16 mouse cellular contexts compared by ENCODE assay signal in genomic region chr16:49573171-49573517, GRCm38 (mm10).
A peak's percentile ranks its signal among the peaks of the same experiment; 100 is the strongest.
DNase-seq lines count a peak whose midpoint lies in the region; ATAC-seq and TF ChIP-seq lines count a peak whose summit lies in the region.
"Had no signal": no experiment of that assay in that cellular context is flagged by ENCODE, and none has a peak within 500 bp of the region (broad histone marks: within the 10 kb centered on the region; RNA-seq: fewer than 3 reads in every experiment).

No protein-coding gene starts in this region.

- ATAC-seq in neural tube, embryonic 12.5 days (ENCODE audit: low FRiP score, low read depth), result peak; percentile 35; the same call in 1 of the 2 replicates
- ATAC-seq in hindbrain, embryonic 12.5 days (ENCODE audit: low FRiP score), result peak; percentile 76
- ATAC-seq in midbrain, embryonic 13.5 days, result peak; percentile 78
- ATAC-seq in heart, embryonic 12.5 days (ENCODE audit: insufficient number of reproducible peaks, low FRiP score), result no peak
- no peak for ATAC-seq in lung, postnatal 0 days
- ATAC-seq: liver, embryonic 12.5 days had no signal

- H3K4me1 ChIP-seq in neural tube, embryonic 12.5 days, result peaks cover 6% of the 10 kb centered on the region; the same call in 1 of the 2 replicates
- H3K4me1 ChIP-seq in hindbrain, embryonic 12.5 days, result peaks cover 4% of the 10 kb centered on the region; the same call in 1 of the 2 replicates
- peaks cover 14% of the 10 kb centered on the region for H3K4me1 ChIP-seq in midbrain, embryonic 13.5 days (replicated peaks)
- no peaks in the 10 kb centered on the region for H3K4me1 ChIP-seq in heart, embryonic 12.5 days (replicated peaks)
- no peaks in the 10 kb centered on the region for H3K4me1 ChIP-seq in lung, postnatal 0 days (ENCODE audit: insufficient read depth, low read depth, low read length)
- H3K4me1 ChIP-seq: kidney, embryonic 15.5 days; limb, embryonic 10.5 days; liver, embryonic 12.5 days; lung, embryonic 15.5 days had no signal

- H3K36me3 ChIP-seq in neural tube, embryonic 12.5 days, result no peaks in the 10 kb centered on the region
- H3K36me3 ChIP-seq in hindbrain, embryonic 12.5 days, result no peaks in the 10 kb centered on the region
- no peaks in the 10 kb centered on the region for H3K36me3 ChIP-seq in midbrain, embryonic 13.5 days
- H3K36me3 ChIP-seq in heart, embryonic 12.5 days, result no peaks in the 10 kb centered on the region
- no peaks in the 10 kb centered on the region for H3K36me3 ChIP-seq in lung, postnatal 0 days (ENCODE audit: insufficient read depth, low read length)
- H3K36me3 ChIP-seq: kidney, embryonic 15.5 days; limb, embryonic 10.5 days; liver, embryonic 12.5 days; lung, embryonic 15.5 days had no signal

- H3K9ac ChIP-seq in neural tube, embryonic 12.5 days, result no peak overlapping the region
- H3K9ac ChIP-seq in hindbrain, embryonic 12.5 days, result no peak overlapping the region
- no peak overlapping the region for H3K9ac ChIP-seq in midbrain, embryonic 13.5 days (replicated peaks)
- H3K9ac ChIP-seq in heart, embryonic 12.5 days, result no peak overlapping the region
- no peak overlapping the region for H3K9ac ChIP-seq in lung, postnatal 0 days (replicated peaks; ENCODE audit: low read depth)
- H3K9ac ChIP-seq: kidney, embryonic 15.5 days; liver, embryonic 12.5 days; lung, embryonic 15.5 days had no signal

- no peak overlapping the region; the same call in 1 of the 2 replicates for H3K4me2 ChIP-seq in neural tube, embryonic 12.5 days (replicated peaks)
- peak overlapping the region; percentile 7; the same call in 1 of the 2 replicates for H3K4me2 ChIP-seq in hindbrain, embryonic 12.5 days (replicated peaks)
- peak overlapping the region; percentile 34 for H3K4me2 ChIP-seq in midbrain, embryonic 13.5 days (replicated peaks)
- no peak overlapping the region for H3K4me2 ChIP-seq in heart, embryonic 12.5 days
- no peak overlapping the region for H3K4me2 ChIP-seq in lung, postnatal 0 days (replicated peaks; ENCODE audit: low read depth, low read length)
- H3K4me2 ChIP-seq: heart, embryonic 11.5 days; kidney, embryonic 15.5 days; liver, embryonic 12.5 days; lung, embryonic 15.5 days had no signal

- no peaks in the 10 kb centered on the region for H3K27me3 ChIP-seq in neural tube, embryonic 12.5 days (replicated peaks)
- H3K27me3 ChIP-seq in hindbrain, embryonic 12.5 days, result no peaks in the 10 kb centered on the region
- H3K27me3 ChIP-seq in midbrain, embryonic 13.5 days, result no peaks in the 10 kb centered on the region
- H3K27me3 ChIP-seq in heart, embryonic 12.5 days (replicated peaks), result no peaks in the 10 kb centered on the region
- no peaks in the 10 kb centered on the region for H3K27me3 ChIP-seq in lung, postnatal 0 days (replicated peaks; ENCODE audit: insufficient read depth, low read length)
- H3K27me3 ChIP-seq: kidney, embryonic 15.5 days; liver, embryonic 12.5 days; lung, embryonic 15.5 days had no signal

- intact Hi-C loops in heart, postnatal 14 days (cut with DNase I), result no loop called here

- DNase-seq in neural tube, embryonic 10.5 days (ENCODE audit: extremely low spot score, low spot score), result no peak
- no peak for DNase-seq in heart, postnatal 14 days
- no peak for DNase-seq in lung, postnatal 0 days (ENCODE audit: low spot score)
- DNase-seq: cerebellum, postnatal 14 days; heart, postnatal 36 days; spleen, adult 18-20 months; thymus, adult 18-20 months had no signal

- no peak for TF ChIP-seq EP300 in lung, postnatal 0 days (IDR thresholded peaks at IDR 0.05)

- no peaks in the 10 kb centered on the region for H3K9me3 ChIP-seq in neural tube, embryonic 12.5 days
- no peaks in the 10 kb centered on the region for H3K9me3 ChIP-seq in hindbrain, embryonic 12.5 days (replicated peaks)
- no peaks in the 10 kb centered on the region for H3K9me3 ChIP-seq in midbrain, embryonic 13.5 days
- H3K9me3 ChIP-seq in heart, embryonic 12.5 days (replicated peaks), result no peaks in the 10 kb centered on the region
- H3K9me3 ChIP-seq in lung, postnatal 0 days (ENCODE audit: low read length), result no peaks in the 10 kb centered on the region
- H3K9me3 ChIP-seq: kidney, embryonic 15.5 days; limb, embryonic 10.5 days; liver, embryonic 12.5 days; lung, embryonic 15.5 days had no signal

- TF ChIP-seq CTCF in lung, postnatal 0 days (IDR thresholded peaks at IDR 0.05), result no peak

- H3K27ac ChIP-seq in neural tube, embryonic 12.5 days, result no peak overlapping the region
- no peak overlapping the region for H3K27ac ChIP-seq in hindbrain, embryonic 12.5 days
- H3K27ac ChIP-seq in midbrain, embryonic 13.5 days, result no peak overlapping the region
- H3K27ac ChIP-seq in heart, embryonic 12.5 days (ENCODE audit: poor library complexity, severe bottlenecking), result no peak overlapping the region
- H3K27ac ChIP-seq in lung, postnatal 0 days (ENCODE audit: low read length), result no peak overlapping the region
- H3K27ac ChIP-seq: kidney, embryonic 15.5 days; limb, embryonic 10.5 days; liver, embryonic 12.5 days; lung, embryonic 15.5 days had no signal

- H3K4me3 ChIP-seq in neural tube, embryonic 12.5 days, result no peak overlapping the region
- H3K4me3 ChIP-seq in hindbrain, embryonic 12.5 days, result no peak overlapping the region
- H3K4me3 ChIP-seq in midbrain, embryonic 13.5 days (replicated peaks), result no peak overlapping the region
- H3K4me3 ChIP-seq in heart, embryonic 12.5 days, result no peak overlapping the region
- no peak overlapping the region for H3K4me3 ChIP-seq in lung, postnatal 0 days (ENCODE audit: low read depth, low read length)
- H3K4me3 ChIP-seq: kidney, embryonic 15.5 days; limb, embryonic 10.5 days; liver, embryonic 12.5 days; lung, embryonic 15.5 days had no signal

- WGBS in neural tube, embryonic 12.5 days, result 68% methylated on average over 3 of the region's 3 CpGs
- 53% methylated on average over 3 of the region's 3 CpGs for WGBS in hindbrain, embryonic 12.5 days
- WGBS in midbrain, embryonic 13.5 days, result 29% methylated on average over 3 of the region's 3 CpGs
- WGBS in heart, embryonic 12.5 days, result 79% methylated on average over 3 of the region's 3 CpGs
- WGBS in lung, postnatal 0 days, result 55% methylated on average over 3 of the region's 3 CpGs

Comparison
In these comparisons a context has a peak if more than half of its experiments do, and no peak if none do; other contexts are left out.
1. ATAC-seq: peak in neural tube, embryonic 12.5 days (single experiment), hindbrain, embryonic 12.5 days (single experiment) and midbrain, embryonic 13.5 days (single experiment); none in heart, embryonic 12.5 days (single experiment) and lung, postnatal 0 days (single experiment).
2. H3K4me2 ChIP-seq: peak in hindbrain, embryonic 12.5 days (single experiment) and midbrain, embryonic 13.5 days (single experiment); none in neural tube, embryonic 12.5 days (single experiment), heart, embryonic 12.5 days (single experiment) and lung, postnatal 0 days (single experiment).